Mouse (Mus musculus) thymus, adult 2 months (tissue): ENCODE data around the gene Lrrtm4.

ENCODE experiments used
- CTCF ChIP-seq: fragments of 200-500 bp; IDR thresholded peaks from 2 replicates; pipeline ENCODE4 v1.5.1; 2012; ENCODE audit warnings: mild to moderate bottlenecking, control low read depth, low read length, moderate library complexity, borderline replicate concordance; ENCODE audit not compliant: control insufficient read depth, poor library complexity, insufficient read depth; ENCODE audit errors: extremely low read depth
- POLR2A ChIP-seq: fragments of 200-500 bp; IDR thresholded peaks from 2 replicates; pipeline ENCODE4 v1.6.1; 2012; ENCODE audit warnings: mild to moderate bottlenecking, low read length, control low read depth, moderate library complexity; ENCODE audit not compliant: control insufficient read depth, poor library complexity, insufficient read depth; ENCODE audit errors: extremely low read depth

DNA sequence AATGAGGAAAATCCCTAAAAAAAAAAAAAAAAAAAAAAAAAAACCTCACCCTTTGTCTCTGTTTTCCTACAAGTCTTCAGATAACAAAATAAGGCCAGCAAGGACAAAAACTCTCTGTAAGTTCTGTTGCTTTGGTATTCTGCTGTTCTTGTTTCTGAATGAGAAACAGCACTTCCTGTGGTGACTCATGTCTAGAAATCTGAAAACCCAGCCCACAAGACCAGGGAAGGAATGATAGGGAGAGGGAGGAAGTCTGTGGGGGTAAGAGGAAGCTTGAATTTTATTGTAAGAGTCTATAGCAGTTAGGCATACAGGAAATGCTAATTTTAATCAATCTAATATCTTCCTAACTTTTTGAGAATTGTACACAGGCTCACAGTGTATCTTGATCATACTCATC is 283.2 kb downstream of the Lrrtm4 start:
- TF ChIP-seq POLR2A (no peak), CTCF (no peak)
